23 mouse cellular contexts compared by ENCODE assay signal in genomic region chr4:59395528-59395927, GRCm38 (mm10).
"Had no signal": no experiment of that assay in that cellular context is flagged by ENCODE, and none has a peak within 500 bp of the region (broad histone marks: within the 10 kb centered on the region; RNA-seq: fewer than 3 reads in every experiment).

No protein-coding gene starts in this region.

- H3K4me3 ChIP-seq: heart, adult 2 months; heart, embryonic 13.5 days; heart, embryonic 15.5 days; hindbrain, embryonic 13.5 days; hindbrain, embryonic 15.5 days; layer of hippocampus, adult 2 months; left cerebral cortex, adult 2 months; limb, embryonic 10.5 days; limb, embryonic 12.5 days; liver, embryonic 12.5 days had no signal

- H3K27me3 ChIP-seq: heart, embryonic 13.5 days; heart, embryonic 15.5 days; hindbrain, embryonic 13.5 days; hindbrain, embryonic 15.5 days; limb, embryonic 12.5 days; liver, embryonic 12.5 days had no signal

- H3K4me2 ChIP-seq: heart, embryonic 11.5 days; heart, embryonic 13.5 days; heart, embryonic 15.5 days; hindbrain, embryonic 13.5 days; hindbrain, embryonic 15.5 days; limb, embryonic 12.5 days; liver, embryonic 12.5 days had no signal

- H3K9ac ChIP-seq: heart, embryonic 13.5 days; heart, embryonic 15.5 days; hindbrain, embryonic 13.5 days; hindbrain, embryonic 15.5 days; limb, embryonic 12.5 days; liver, embryonic 12.5 days; liver, embryonic 14.5 days had no signal

- H3K36me3 ChIP-seq: heart, embryonic 15.5 days; hindbrain, embryonic 13.5 days; hindbrain, embryonic 15.5 days; limb, embryonic 10.5 days; limb, embryonic 12.5 days had no signal

- H3K27ac ChIP-seq: heart, adult 2 months; heart, embryonic 13.5 days; heart, embryonic 15.5 days; hindbrain, embryonic 13.5 days; hindbrain, embryonic 15.5 days; hindbrain, postnatal 0 days; layer of hippocampus, adult 2 months; left cerebral cortex, adult 2 months; limb, embryonic 10.5 days; limb, embryonic 12.5 days; liver, embryonic 12.5 days; liver, embryonic 14.5 days had no signal

- H3K4me1 ChIP-seq: heart, embryonic 13.5 days; heart, embryonic 15.5 days; hindbrain, embryonic 13.5 days; hindbrain, embryonic 15.5 days; liver, embryonic 12.5 days had no signal

- ATAC-seq: hindbrain, postnatal 0 days; intestine, embryonic 16.5 days; liver, embryonic 12.5 days had no signal

- DNase-seq: gastrocnemius, postnatal 14 days; gastrocnemius, postnatal 36 days; heart, adult 2 months; heart, postnatal 4 days; kidney, adult 18-20 months; kidney, adult 9 months; kidney, postnatal 10 days; kidney, postnatal 25 days; kidney, postnatal 4 days; liver had no signal

- H3K9me3 ChIP-seq: heart, embryonic 13.5 days; heart, embryonic 15.5 days; hindbrain, embryonic 13.5 days; hindbrain, embryonic 15.5 days; limb, embryonic 10.5 days; limb, embryonic 12.5 days; liver, embryonic 12.5 days had no signal
